In genomic region chr16:36921067-36921613, GRCm38 (mm10) we compare ENCODE assay signal across 29 mouse cellular contexts. TPM values are rescaled to one million over a fixed set of nuclear protein-coding genes. Genes with fewer than 3 reads are reported as not detected.
"Had no signal": no experiment of that assay in that cellular context is flagged by ENCODE, and none has a peak within 500 bp of the region (broad histone marks: within the 10 kb centered on the region; RNA-seq: fewer than 3 reads in every experiment).

No protein-coding gene starts in this region.

- ATAC-seq: forebrain, embryonic 13.5 days; forebrain, embryonic 14.5 days; forebrain, embryonic 15.5 days; forebrain, embryonic 16.5 days; forebrain, postnatal 0 days had no signal

- H3K9ac ChIP-seq: embryonic facial prominence, embryonic 12.5 days; embryonic facial prominence, embryonic 13.5 days; embryonic facial prominence, embryonic 15.5 days; forebrain, embryonic 12.5 days; forebrain, embryonic 13.5 days; forebrain, embryonic 15.5 days; forebrain, postnatal 0 days had no signal

- H3K27ac ChIP-seq: embryonic facial prominence, embryonic 10.5 days; embryonic facial prominence, embryonic 12.5 days; embryonic facial prominence, embryonic 13.5 days; embryonic facial prominence, embryonic 15.5 days; forebrain, embryonic 10.5 days; forebrain, embryonic 12.5 days; forebrain, embryonic 13.5 days; forebrain, embryonic 15.5 days; gastrocnemius, adult 2 months; heart, adult 2 months had no signal

- H3K4me2 ChIP-seq: embryonic facial prominence, embryonic 12.5 days; embryonic facial prominence, embryonic 13.5 days; embryonic facial prominence, embryonic 15.5 days; forebrain, embryonic 12.5 days; forebrain, embryonic 13.5 days; forebrain, embryonic 15.5 days had no signal

- H3K27me3 ChIP-seq: embryonic facial prominence, embryonic 12.5 days; embryonic facial prominence, embryonic 13.5 days; embryonic facial prominence, embryonic 15.5 days; forebrain, embryonic 12.5 days; forebrain, embryonic 13.5 days; forebrain, embryonic 15.5 days had no signal

- DNase-seq: cerebellum, adult 8-10 months; cerebellum, adult 9-10 months; cerebellum, adult 9-11 months; cerebellum, postnatal 10 days; cerebellum, postnatal 14 days; cerebellum, postnatal 25 days; cerebellum, postnatal 36 days; embryo, embryonic 11 days; forebrain, postnatal 0 days; gastrocnemius, adult 2 months; gastrocnemius, postnatal 10 days; gastrocnemius, postnatal 14 days; gastrocnemius, postnatal 25 days; gastrocnemius, postnatal 36 days; heart, adult 18-20 months; heart, adult 2 months had no signal

- H3K4me3 ChIP-seq: embryonic facial prominence, embryonic 10.5 days; embryonic facial prominence, embryonic 12.5 days; embryonic facial prominence, embryonic 13.5 days; embryonic facial prominence, embryonic 15.5 days; erythroblast, embryonic 14.5 days; forebrain, embryonic 10.5 days; forebrain, embryonic 12.5 days; forebrain, embryonic 13.5 days; forebrain, embryonic 15.5 days; gastrocnemius, adult 2 months; heart, adult 2 months had no signal

- H3K4me1 ChIP-seq: embryonic facial prominence, embryonic 10.5 days; embryonic facial prominence, embryonic 12.5 days; embryonic facial prominence, embryonic 13.5 days; embryonic facial prominence, embryonic 15.5 days; forebrain, embryonic 10.5 days; forebrain, embryonic 12.5 days; forebrain, embryonic 13.5 days; forebrain, embryonic 15.5 days had no signal

- H3K9me3 ChIP-seq: embryonic facial prominence, embryonic 10.5 days; embryonic facial prominence, embryonic 12.5 days; embryonic facial prominence, embryonic 13.5 days; embryonic facial prominence, embryonic 15.5 days; forebrain, embryonic 10.5 days; forebrain, embryonic 12.5 days; forebrain, embryonic 13.5 days; forebrain, embryonic 15.5 days had no signal

RNA-seq across cellular contexts. Expression of gene Eaf2, which starts 46.3 kb away (rescaled TPM):
- total RNA-seq: common myeloid progenitor, adult 5-6 weeks; gastrocnemius, postnatal 36 days; granulocyte monocyte progenitor cell, adult 5-6 weeks had no signal
